Mouse (Mus musculus): ENCODE data around the gene Mydgf.

Mydgf gene

DNA sequence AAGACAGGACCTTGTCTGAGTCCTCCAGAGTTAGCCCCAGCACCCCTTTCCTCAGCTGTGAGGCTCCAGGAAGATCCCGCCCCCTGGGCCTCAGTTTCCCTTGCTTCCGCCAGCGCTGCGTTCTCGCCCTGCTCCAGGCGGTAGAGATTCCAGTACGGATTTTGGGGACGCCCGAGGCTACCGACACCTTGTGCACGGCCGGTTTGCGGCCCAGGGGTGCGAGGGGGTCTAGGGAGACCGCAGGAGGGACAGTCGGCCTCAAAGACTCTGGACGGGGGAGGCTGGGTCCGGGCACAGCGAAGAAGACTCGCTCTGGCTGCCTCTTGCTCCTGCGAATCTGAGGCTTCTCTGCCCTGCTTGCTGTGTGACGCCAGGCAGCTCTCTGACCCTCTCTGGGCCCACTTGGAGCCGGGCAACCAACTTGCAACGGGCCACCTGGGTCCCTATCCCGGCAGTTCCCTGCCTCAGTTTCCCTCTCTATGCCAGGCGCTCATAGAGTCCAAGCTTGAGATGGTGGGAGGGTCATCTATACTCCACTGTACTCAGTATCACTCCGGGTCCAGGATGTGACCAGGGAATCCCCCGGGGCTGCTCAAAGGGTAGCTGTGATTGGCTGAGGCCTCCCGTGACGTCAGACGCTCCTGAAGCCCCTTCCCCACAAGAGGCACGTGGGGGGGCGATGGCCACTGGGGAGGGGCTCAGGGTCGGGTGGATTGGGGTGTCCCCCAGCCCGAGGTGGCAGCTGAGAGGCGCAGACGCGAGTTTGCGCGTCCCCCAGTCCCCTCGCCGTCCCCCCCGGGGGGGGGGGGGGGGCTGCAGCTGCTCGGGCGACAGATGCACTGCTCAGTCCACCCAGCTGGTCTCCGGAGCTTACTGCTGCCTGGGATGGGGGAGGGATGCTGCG, 41.8 kb downstream of the Mydgf start:
- DNase-seq: peak; percentile 65

GRCm38 (mm10) chr17:56139858-56140595, 43.7 kb downstream of the Mydgf start, which contains the start of gene Sema6b:
Gene Sema6b (minus strand): TSS chr17:56140343.
- peak; percentile 86 for DNase-seq

GRCm38 (mm10) chr17:56139355-56139754, 44.4 kb downstream of the Mydgf start:
- peak; percentile 62 for DNase-seq

- no peak for DNase-seq
Measured at GRCm38 (mm10) chr17:56137839-56138613, 45.7 kb downstream of the Mydgf start.

GRCm38 (mm10) chr17:56136558-56136957, 47.2 kb downstream of the Mydgf start:
- no peak for DNase-seq

DNA sequence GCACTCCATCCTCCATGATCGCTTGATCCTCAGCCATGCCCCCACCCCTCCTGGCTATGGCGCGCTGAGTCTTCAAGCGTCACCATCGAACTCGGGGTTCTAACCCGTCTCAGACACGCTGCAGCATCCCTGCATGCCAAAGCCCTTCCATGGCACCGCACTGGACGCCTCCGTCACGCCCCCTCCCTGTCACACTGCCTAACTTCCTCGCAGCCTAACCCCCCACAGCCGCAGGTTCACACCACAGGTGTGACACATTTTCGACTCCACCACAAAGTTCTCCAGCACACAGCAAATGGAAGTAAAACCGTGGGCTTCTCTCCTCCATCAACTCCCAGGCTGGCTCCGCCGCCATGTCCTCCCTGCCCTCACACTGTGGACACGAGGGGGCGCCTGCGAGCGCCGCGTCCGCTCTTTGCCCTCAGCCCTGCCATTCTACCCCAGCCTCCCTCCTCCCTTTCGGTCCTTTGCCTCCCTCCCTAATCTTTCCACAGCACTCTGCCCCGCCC, 49.2 kb downstream of the Mydgf start:
- DNase-seq: peak; percentile 72

GRCm38 (mm10) chr17:56133457-56134363, 50.0 kb downstream of the Mydgf start:
- DNase-seq: no peak

- DNase-seq: peak; percentile 65
Measured at GRCm38 (mm10) chr17:56132661-56133060, 51.1 kb downstream of the Mydgf start.

DNA sequence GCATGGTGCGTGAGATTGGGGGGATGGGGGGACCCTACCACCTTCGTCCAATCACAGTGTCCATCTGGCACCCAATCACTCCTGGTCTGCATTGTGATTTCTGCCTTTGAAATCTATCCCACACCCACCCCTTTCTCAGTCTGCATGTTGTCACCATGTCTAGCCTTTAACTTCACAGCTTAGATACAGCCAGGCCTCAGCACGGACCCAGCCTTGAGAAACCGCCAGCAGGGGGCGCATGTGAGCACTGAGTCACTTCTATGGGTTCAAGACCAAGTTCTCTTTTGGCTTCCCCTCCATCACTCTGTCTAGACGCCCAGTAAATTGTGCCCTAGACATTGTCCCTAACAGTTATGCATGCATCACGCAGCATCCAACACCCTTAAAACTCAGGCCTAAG, 51.9 kb downstream of the Mydgf start:
- DNase-seq: peak; percentile 81

DNA sequence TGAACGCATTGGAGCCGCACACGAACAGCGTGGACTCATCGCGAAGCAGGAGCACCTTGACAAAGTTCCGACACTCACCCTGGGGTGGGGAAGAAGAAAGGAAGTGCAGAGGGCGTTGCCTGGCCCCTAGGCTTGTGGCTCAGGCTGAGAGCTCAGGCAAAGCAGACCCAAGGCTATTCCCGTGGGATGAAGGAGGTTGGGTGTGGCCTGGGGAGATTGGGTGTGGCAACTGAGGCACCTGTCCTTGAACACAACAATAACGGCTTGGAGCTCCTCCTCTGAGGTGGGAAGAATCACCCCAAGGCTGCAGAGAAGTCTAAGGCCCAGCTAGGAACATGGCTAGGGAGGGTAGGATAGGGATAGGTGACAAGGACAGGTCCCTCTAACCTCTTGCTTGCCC, 52.6 kb downstream of the Mydgf start:
- DNase-seq: no peak

GRCm38 (mm10) chr17:56128246-56128645, 55.5 kb downstream of the Mydgf start:
- no peak for DNase-seq

GRCm38 (mm10) chr17:56126175-56126574, 57.5 kb downstream of the Mydgf start:
- DNase-seq: no peak

Measured in right cerebral cortex, postnatal 4 days (tissue).